Mouse (Mus musculus) thymus, adult 18-20 months (tissue): Measurements from ENCODE around the gene Tmprss9.
A peak's percentile ranks its signal among the peaks of the same experiment; 100 is the strongest.

Experiments used
- DNase-seq, 2 experiments: peaks; one replicate each; pipeline ENCODE4 v3.0.0; 2022; ENCODE audit warnings: mixed read lengths in 2 of 2

Tmprss9 gene

GRCm38 (mm10) chr10:80843087-80843930 lies 28.3 kb upstream of the Tmprss9 start:
- no peak for DNase-seq

GRCm38 (mm10) chr10:80843931-80844547 lies 27.6 kb upstream of the Tmprss9 start, which contains the start of gene Lingo3:
Gene Lingo3 (minus strand): TSS chr10:80844039.
- DNase-seq = no peak

- DNase-seq = no peak
Measured at GRCm38 (mm10) chr10:80845055-80845693, 26.5 kb upstream of the Tmprss9 start.

- DNase-seq = no peak
Measured at GRCm38 (mm10) chr10:80845732-80846131, 25.9 kb upstream of the Tmprss9 start.

- DNase-seq = peak; percentile 40 to 63
Measured at GRCm38 (mm10) chr10:80848571-80848970, 23.1 kb upstream of the Tmprss9 start.

GRCm38 (mm10) chr10:80854913-80855748 lies 16.5 kb upstream of the Tmprss9 start, which contains the start of the genes Lsm7 and Sppl2b:
Gene Lsm7 (minus strand): TSS chr10:80855209.
Gene Sppl2b (plus strand): TSS chr10:80855275.
- DNase-seq = peak; percentile 93 to 94

GRCm38 (mm10) chr10:80855749-80856073 lies 15.9 kb upstream of the Tmprss9 start:
- no peak for DNase-seq

- DNase-seq = no peak
Measured at GRCm38 (mm10) chr10:80856267-80856666, 15.4 kb upstream of the Tmprss9 start.

GRCm38 (mm10) chr10:80856908-80857307 lies 14.7 kb upstream of the Tmprss9 start:
- no peak for DNase-seq

- no peak for DNase-seq
Measured at GRCm38 (mm10) chr10:80857386-80857785, 14.3 kb upstream of the Tmprss9 start.

- no peak for DNase-seq
Measured at GRCm38 (mm10) chr10:80857848-80858247, 13.8 kb upstream of the Tmprss9 start.

- DNase-seq = no peak
Measured at GRCm38 (mm10) chr10:80858350-80858935, 13.2 kb upstream of the Tmprss9 start.

- no peak for DNase-seq
Measured at GRCm38 (mm10) chr10:80862305-80862704, 9.3 kb upstream of the Tmprss9 start.

- no peak for DNase-seq
Measured at GRCm38 (mm10) chr10:80864446-80864845, 7.2 kb upstream of the Tmprss9 start.

GRCm38 (mm10) chr10:80870993-80871392 lies 655 bp upstream of the Tmprss9 start:
- DNase-seq = no peak

- DNase-seq = no peak
Measured at GRCm38 (mm10) chr10:80874035-80874434, 2.4 kb downstream of the Tmprss9 start.

- peak in 1 of 2 experiments; percentile 39 for DNase-seq
Measured at GRCm38 (mm10) chr10:80876028-80876427, 4.4 kb downstream of the Tmprss9 start.

GRCm38 (mm10) chr10:80876594-80876993 lies 4.9 kb downstream of the Tmprss9 start:
- no peak for DNase-seq

GRCm38 (mm10) chr10:80880131-80880641 lies 8.5 kb downstream of the Tmprss9 start:
- DNase-seq = peak; percentile 32 to 50

- no peak for DNase-seq
Measured at GRCm38 (mm10) chr10:80880901-80881300, 9.3 kb downstream of the Tmprss9 start.

GRCm38 (mm10) chr10:80881301-80881700 lies 9.7 kb downstream of the Tmprss9 start:
- peak; percentile 51 to 60 for DNase-seq

GRCm38 (mm10) chr10:80887181-80887580 lies 15.5 kb downstream of the Tmprss9 start:
- no peak for DNase-seq
